Mouse (Mus musculus) heart, embryonic 16.5 days (tissue): ENCODE results near the gene Atp13a4. TPM values are rescaled to one million over a fixed set of nuclear protein-coding genes. Genes with fewer than 3 reads are reported as not detected.

Source experiments
- ATAC-seq: fragments of 200-750 bp; cut with Nextera tagmentation; replicated peaks from 2 replicates; pipeline ENCODE4 v1.8.0; 2017; ENCODE audit warnings: moderate number of reproducible peaks; ENCODE audit not compliant: insufficient read depth, low FRiP score; ENCODE audit errors: extremely low read depth
- H3K27ac ChIP-seq: fragments of 300-500 bp; sonication (generic); 2 replicates; pipeline ENCODE4 v1.5.1; 2014; ENCODE audit warnings: mild to moderate bottlenecking, low read length, control low read depth, moderate library complexity
- H3K27me3 ChIP-seq: fragments of 300-500 bp; sonication (generic); 2 replicates; pipeline ENCODE4 v1.6.1; 2014; ENCODE audit warnings: low read length, mixed read lengths; ENCODE audit not compliant: control insufficient read depth, insufficient read depth
- H3K36me3 ChIP-seq: fragments of 300-500 bp; sonication (generic); 2 replicates; pipeline ENCODE4 v1.6.1; 2014; ENCODE audit not compliant: control insufficient read depth, insufficient read depth
- H3K4me1 ChIP-seq: fragments of 300-500 bp; sonication (generic); 2 replicates; pipeline ENCODE4 v1.6.1; 2014; ENCODE audit warnings: low read length, mixed read lengths; ENCODE audit not compliant: control insufficient read depth, insufficient read depth
- H3K4me2 ChIP-seq: fragments of 300-500 bp; sonication (generic); 2 replicates; pipeline ENCODE4 v1.6.1; 2014; ENCODE audit warnings: low read depth, mild to moderate bottlenecking, control low read depth, low read length
- H3K4me3 ChIP-seq: fragments of 300-500 bp; sonication (generic); 2 replicates; pipeline ENCODE4 v1.5.1; 2014; ENCODE audit warnings: mild to moderate bottlenecking, control low read depth, low read length
- H3K9ac ChIP-seq: fragments of 300-500 bp; sonication (generic); 2 replicates; pipeline ENCODE4 v1.6.1; 2014; ENCODE audit warnings: low read length, control low read depth
- H3K9me3 ChIP-seq: fragments of 300-500 bp; sonication (generic); replicated peaks from 2 replicates; pipeline ENCODE4 v1.6.1; 2016; ENCODE audit warnings: low read length; ENCODE audit not compliant: control insufficient read depth
- WGBS: fragments of 180-500 bp; shearing (Covaris S2); extraction: QIAGEN DNeasy Blood & Tissue Kit; methylation state at CpG from one replicate; pipeline ENCODE4 v1.1.7; 2014; 5-methylcytosine and 5-hydroxymethylcytosine counted together
- polyA plus RNA-seq: library from polyadenylated mRNA; unstranded; fragments of >200 nt; fragmentation: Nextera tagmentation; extraction: Ambion mirVana; gene quantifications from 2 replicates; pipeline ENCODE4 v1.2.1, GENCODE M21; 2015

Atp13a4 gene
- polyA plus RNA-seq, 1 experiment from 2014 or later, result not detected

DNA sequence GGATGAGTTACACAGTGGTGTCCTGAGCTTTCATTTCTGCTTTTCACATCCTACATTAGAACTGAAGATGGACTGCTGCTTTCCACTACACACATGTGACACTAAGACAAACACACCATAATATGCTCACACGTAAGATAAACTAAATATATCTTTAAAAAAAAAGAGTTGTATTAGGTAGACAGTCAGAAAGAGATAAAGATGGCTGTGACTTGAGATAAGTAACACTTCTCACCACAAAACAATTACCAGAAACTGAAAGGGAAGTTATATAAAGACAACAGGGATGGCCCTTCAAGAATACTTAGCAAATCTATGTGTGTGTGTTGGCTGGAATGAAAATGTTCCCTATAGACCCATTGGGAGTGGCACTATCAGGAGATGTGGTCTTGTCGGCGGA, 34.8 kb downstream of the Atp13a4 start:
- Histone ChIP-seq H3K27me3 (no peaks in the 10 kb centered on the region), H3K27ac (no peak overlapping the region), H3K4me3 (no peak overlapping the region), H3K4me2 (no peak overlapping the region), H3K9me3 (no peaks in the 10 kb centered on the region), H3K9ac (no peak overlapping the region), H3K4me1 (no peaks in the 10 kb centered on the region), H3K36me3 (no peaks in the 10 kb centered on the region)
- no peak for ATAC-seq
- 75% methylated on average over 3 of the region's 3 CpGs for WGBS

DNA sequence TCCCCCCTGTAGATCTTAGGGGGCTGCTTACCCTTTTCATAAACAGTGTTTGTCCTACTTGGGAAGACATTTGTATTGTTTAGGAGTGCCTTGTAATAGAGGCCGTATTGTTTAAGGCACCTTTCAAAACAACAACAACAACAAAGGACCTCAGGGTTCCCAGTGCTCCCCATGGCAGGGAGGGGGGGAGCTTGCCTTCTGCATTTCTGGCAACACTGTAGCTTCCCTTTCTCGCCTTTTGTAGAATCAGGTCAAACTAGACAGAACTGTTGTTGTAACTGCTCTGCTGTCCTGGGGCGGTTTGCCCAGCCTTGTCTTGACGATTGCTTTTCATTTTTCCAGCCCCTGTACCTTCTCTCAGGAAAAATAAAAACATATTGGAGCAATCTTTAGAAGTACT, 40.0 kb downstream of the Atp13a4 start:
- H3K4me1 ChIP-seq, result no peaks in the 10 kb centered on the region
- H3K9ac ChIP-seq, result no peak overlapping the region
- ATAC-seq, result no peak
- 75% methylated on average over 4 of the region's 4 CpGs for WGBS
- no peak overlapping the region for H3K27ac ChIP-seq
- no peaks in the 10 kb centered on the region for H3K36me3 ChIP-seq
- no peaks in the 10 kb centered on the region for H3K27me3 ChIP-seq
- no peak overlapping the region for H3K4me2 ChIP-seq
- H3K4me3 ChIP-seq, result no peak overlapping the region
- no peaks in the 10 kb centered on the region for H3K9me3 ChIP-seq

DNA sequence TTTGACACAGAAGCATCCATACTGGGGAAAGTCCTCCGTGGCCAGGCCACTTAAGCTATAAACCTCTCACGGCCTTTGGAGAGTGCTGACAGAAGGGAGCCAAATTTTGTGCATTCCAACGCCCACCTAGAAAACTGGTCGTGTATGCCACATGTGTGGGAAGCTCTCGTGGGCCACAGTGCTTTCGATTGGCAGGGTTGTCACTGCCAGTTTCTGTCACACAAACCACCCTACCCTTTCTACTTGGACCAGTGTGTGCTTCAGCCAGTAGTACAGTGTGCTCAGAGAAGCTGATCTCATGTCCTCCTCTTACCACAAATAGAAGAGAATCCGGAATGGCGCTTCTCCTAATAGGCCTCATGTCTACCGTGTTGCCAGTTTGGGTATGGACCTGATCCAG, 40.5 kb downstream of the Atp13a4 start:
- Histone ChIP-seq H3K27ac (no peak overlapping the region), H3K9ac (no peak overlapping the region), H3K4me1 (no peaks in the 10 kb centered on the region), H3K27me3 (no peaks in the 10 kb centered on the region), H3K4me2 (no peak overlapping the region), H3K4me3 (no peak overlapping the region), H3K9me3 (no peaks in the 10 kb centered on the region), H3K36me3 (no peaks in the 10 kb centered on the region)
- 66% methylated on average over 9 of the region's 9 CpGs for WGBS
- ATAC-seq, result no peak

DNA sequence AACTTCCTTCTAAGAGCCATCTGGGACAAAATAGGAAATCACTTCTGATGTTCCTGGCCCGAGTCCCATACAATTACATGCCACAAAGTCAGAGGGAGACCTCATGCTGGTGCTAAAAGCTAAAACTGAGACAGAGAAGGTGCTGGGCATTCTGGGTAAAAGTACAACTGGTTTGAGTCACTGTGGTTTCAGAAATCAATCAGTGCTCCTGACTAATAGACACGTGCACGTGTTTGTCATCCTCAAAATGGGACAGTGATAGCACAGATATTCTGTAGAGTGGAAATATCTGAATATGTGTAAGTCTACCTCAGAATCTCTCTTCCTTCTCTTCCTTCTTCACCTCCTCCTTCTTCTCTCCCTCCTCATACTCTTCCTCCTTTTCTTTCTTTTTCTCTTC, 53.6 kb downstream of the Atp13a4 start:
- Histone ChIP-seq H3K27ac (no peak overlapping the region), H3K4me2 (no peak overlapping the region), H3K36me3 (no peaks in the 10 kb centered on the region), H3K9ac (no peak overlapping the region), H3K9me3 (no peaks in the 10 kb centered on the region), H3K4me3 (no peak overlapping the region), H3K4me1 (no peaks in the 10 kb centered on the region), H3K27me3 (no peaks in the 10 kb centered on the region)
- ATAC-seq, result no peak
- 67% methylated on average over 3 of the region's 3 CpGs for WGBS

DNA sequence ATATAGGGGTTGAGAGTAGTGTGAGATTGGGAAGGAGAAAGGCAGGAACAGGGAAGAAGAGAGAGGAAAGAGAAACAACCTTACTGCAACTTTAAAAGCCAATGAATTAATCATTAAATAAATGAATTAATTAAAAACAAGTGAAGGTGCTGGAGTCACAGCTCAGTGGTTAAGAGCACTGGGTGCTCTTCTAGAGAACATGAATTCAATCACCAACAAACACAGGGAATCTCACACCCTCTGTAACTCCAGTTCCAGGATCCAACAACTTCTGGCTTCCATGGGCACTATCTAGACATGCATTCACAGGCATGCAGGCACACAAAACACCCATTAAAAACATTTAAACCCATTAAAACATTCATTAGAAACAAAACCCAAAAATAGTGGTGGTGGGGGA, 63.2 kb downstream of the Atp13a4 start:
- Histone ChIP-seq H3K9ac (no peak overlapping the region), H3K27me3 (no peaks in the 10 kb centered on the region), H3K9me3 (no peaks in the 10 kb centered on the region), H3K4me2 (no peak overlapping the region), H3K4me1 (no peaks in the 10 kb centered on the region), H3K4me3 (no peak overlapping the region), H3K27ac (no peak overlapping the region), H3K36me3 (no peaks in the 10 kb centered on the region)
- ATAC-seq, result no peak

DNA sequence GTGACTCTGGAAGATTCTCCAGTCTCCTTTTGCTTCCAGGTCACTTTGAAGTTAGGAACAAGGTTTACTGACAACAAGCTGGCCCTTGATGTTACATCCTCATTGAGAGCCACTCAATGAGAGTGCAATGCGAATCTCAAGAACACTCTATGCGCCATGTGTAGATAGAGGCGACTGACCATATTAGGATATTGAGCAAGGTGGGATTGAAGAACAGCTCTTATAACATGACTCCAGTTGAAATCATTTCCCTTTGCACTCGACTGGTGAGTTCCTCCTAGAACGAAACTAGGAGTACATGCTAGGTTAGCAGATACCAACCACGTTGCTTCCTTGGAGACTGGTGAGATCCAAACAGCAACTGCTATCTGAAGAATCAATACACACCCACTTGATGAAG, 64.3 kb downstream of the Atp13a4 start:
- no peak for ATAC-seq
- 76% methylated on average over 6 of the region's 6 CpGs for WGBS

DNA sequence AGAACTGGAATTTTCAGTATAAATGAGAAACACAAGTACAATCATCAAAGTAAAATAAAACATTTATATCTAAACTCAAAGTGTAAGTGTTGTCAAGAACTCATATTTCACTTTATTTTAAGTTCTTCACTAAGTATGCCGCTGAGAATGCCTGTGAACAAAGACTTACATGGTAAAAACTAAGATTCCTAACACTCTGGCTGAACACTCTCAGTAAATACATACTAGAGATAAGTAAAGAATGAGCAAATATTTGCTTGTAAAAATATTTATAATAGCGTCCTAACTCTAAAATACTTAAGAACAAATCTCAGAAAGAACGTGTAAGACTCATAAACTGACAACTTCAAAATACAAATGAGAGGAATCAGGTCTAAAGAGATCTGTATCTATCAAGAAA, 80.9 kb downstream of the Atp13a4 start:
- H3K4me1 ChIP-seq, result no peaks in the 10 kb centered on the region
- no peaks in the 10 kb centered on the region for H3K36me3 ChIP-seq
- H3K4me2 ChIP-seq, result no peak overlapping the region
- no peak overlapping the region for H3K4me3 ChIP-seq
- H3K9ac ChIP-seq, result no peak overlapping the region
- WGBS, result 50% methylated on average over 3 of the region's 3 CpGs
- no peak for ATAC-seq
- H3K27ac ChIP-seq, result no peak overlapping the region
- no peaks in the 10 kb centered on the region for H3K9me3 ChIP-seq
- no peaks in the 10 kb centered on the region for H3K27me3 ChIP-seq

More for the DNA sequence above, 64.3 kb downstream of the Atp13a4 start:
- Histone ChIP-seq H3K4me1 (no peaks in the 10 kb centered on the region), H3K27ac (no peak overlapping the region), H3K4me3 (no peak overlapping the region), H3K27me3 (no peaks in the 10 kb centered on the region), H3K36me3 (no peaks in the 10 kb centered on the region), H3K9me3 (no peaks in the 10 kb centered on the region), H3K4me2 (no peak overlapping the region), H3K9ac (no peak overlapping the region)

DNA sequence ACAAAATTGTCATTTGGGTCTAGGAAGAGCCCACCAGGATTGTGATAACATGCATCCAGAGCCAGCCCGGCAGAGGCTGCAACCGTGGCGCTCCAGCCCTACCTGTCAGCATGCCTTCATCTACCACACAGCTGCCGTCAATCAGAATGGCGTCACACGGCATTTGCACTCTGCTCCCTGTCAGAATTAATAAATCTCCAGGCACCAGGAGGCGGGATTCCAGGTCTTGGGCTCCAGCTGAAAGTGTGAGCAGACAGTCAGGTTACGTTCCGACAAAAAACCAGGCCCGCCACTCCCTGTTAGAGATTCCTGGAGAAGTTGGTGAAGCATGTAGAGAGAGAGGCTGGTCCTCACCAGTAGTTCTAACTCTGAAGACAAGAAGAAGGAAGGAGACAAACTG, 85.3 kb downstream of the Atp13a4 start:
- no peak overlapping the region for H3K4me2 ChIP-seq
- H3K4me3 ChIP-seq, result no peak overlapping the region
- H3K9me3 ChIP-seq, result no peaks in the 10 kb centered on the region
- 55% methylated on average over 10 of the region's 10 CpGs for WGBS
- H3K4me1 ChIP-seq, result no peaks in the 10 kb centered on the region
- no peak overlapping the region for H3K9ac ChIP-seq
- ATAC-seq, result no peak
- no peaks in the 10 kb centered on the region for H3K27me3 ChIP-seq
- H3K36me3 ChIP-seq, result no peaks in the 10 kb centered on the region
- H3K27ac ChIP-seq, result no peak overlapping the region

DNA sequence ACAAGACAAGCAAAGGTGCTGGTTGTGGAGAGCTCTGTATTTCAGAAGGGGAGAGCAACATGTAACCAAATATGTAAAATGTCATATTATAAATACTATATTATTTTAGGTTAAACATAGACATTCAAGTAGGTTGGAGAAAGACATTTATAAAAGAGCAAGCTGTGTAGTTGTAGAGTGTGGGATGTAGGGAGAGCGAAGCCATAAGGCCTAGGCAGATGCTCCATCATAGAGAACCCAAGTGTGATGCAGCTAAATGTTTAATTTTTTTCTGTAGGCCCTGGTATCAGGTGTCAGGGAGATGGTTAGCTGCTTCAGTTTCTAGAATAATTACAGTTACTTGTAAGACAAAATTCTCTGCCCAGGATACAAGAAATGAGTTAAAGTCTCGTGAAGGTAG, 87.8 kb downstream of the Atp13a4 start:
- 84% methylated on average over 2 of the region's 2 CpGs for WGBS
- no peaks in the 10 kb centered on the region for H3K9me3 ChIP-seq
- no peak overlapping the region for H3K4me3 ChIP-seq
- no peaks in the 10 kb centered on the region for H3K27me3 ChIP-seq
- no peak overlapping the region for H3K9ac ChIP-seq
- ATAC-seq, result no peak
- H3K4me1 ChIP-seq, result no peaks in the 10 kb centered on the region
- no peaks in the 10 kb centered on the region for H3K36me3 ChIP-seq
- H3K4me2 ChIP-seq, result no peak overlapping the region
- H3K27ac ChIP-seq, result no peak overlapping the region

DNA sequence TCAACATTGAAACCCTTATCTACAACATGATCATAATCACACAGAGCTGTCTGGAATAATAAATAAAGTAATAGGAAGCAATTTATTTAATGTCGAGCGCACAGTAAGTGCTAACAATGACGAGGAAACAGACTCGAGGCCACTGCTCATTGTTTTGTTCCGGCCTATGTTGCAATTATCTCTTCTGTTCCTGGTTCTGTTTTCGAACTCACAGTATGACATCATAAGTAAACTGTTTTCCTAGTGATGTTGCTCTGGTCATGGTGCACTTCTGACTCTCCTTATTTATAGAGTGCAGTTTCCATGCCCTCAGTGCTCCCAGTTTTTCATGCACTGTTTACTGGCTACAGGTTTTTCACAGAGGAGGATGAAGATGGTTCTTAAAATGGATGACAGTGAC, 91.4 kb downstream of the Atp13a4 start:
- no peaks in the 10 kb centered on the region for H3K9me3 ChIP-seq
- no peak overlapping the region for H3K4me3 ChIP-seq
- no peak for ATAC-seq
- H3K36me3 ChIP-seq, result no peaks in the 10 kb centered on the region
- H3K4me1 ChIP-seq, result no peaks in the 10 kb centered on the region
- no peak overlapping the region for H3K9ac ChIP-seq
- no peaks in the 10 kb centered on the region for H3K27me3 ChIP-seq
- H3K4me2 ChIP-seq, result no peak overlapping the region
- WGBS, result 59% methylated on average over 6 of the region's 6 CpGs
- H3K27ac ChIP-seq, result no peak overlapping the region
